Mouse (Mus musculus) heart, postnatal 0 days (tissue): Measurements from ENCODE around the gene Plppr1.

Experiments used
- CTCF ChIP-seq: IDR thresholded peaks from 2 replicates; pipeline ENCODE4 v1.5.1; 2016; ENCODE audit warnings: antibody characterized with exemption, control low read depth, low read depth
- EP300 ChIP-seq: IDR thresholded peaks from 2 replicates; pipeline ENCODE4 v1.6.1; 2016; ENCODE audit warnings: antibody characterized with exemption, low read depth

- TF ChIP-seq CTCF (no peak), EP300 (no peak)
Observed at GRCm38 (mm10) chr4:49278515-49278914, 219.4 kb downstream of the Plppr1 start.
